Mouse (Mus musculus) retina, embryonic 14.5 days (tissue): ENCODE data around the gene Gm47841.
A peak's percentile ranks its signal among the peaks of the same experiment; 100 is the strongest.

Experiments
- DNase-seq: peaks from one replicate; pipeline ENCODE4 v3.0.0-alpha.2; 2015; ENCODE audit warnings: low spot score

The Gm47841 gene

GRCm38 (mm10) chr15:101047194-101047555, at the start of gene Gm47841:
TSS of gene Gm47841 (minus strand) at chr15:101047397.
- DNase-seq = no peak

- no peak for DNase-seq
Observed at GRCm38 (mm10) chr15:101095392-101095791, 48.2 kb upstream of the Gm47841 start.

- peak; percentile 24 for DNase-seq
Observed at GRCm38 (mm10) chr15:101094979-101095378, 47.8 kb upstream of the Gm47841 start.

- no peak for DNase-seq
Observed at GRCm38 (mm10) chr15:101093988-101094387, 46.8 kb upstream of the Gm47841 start.

DNA sequence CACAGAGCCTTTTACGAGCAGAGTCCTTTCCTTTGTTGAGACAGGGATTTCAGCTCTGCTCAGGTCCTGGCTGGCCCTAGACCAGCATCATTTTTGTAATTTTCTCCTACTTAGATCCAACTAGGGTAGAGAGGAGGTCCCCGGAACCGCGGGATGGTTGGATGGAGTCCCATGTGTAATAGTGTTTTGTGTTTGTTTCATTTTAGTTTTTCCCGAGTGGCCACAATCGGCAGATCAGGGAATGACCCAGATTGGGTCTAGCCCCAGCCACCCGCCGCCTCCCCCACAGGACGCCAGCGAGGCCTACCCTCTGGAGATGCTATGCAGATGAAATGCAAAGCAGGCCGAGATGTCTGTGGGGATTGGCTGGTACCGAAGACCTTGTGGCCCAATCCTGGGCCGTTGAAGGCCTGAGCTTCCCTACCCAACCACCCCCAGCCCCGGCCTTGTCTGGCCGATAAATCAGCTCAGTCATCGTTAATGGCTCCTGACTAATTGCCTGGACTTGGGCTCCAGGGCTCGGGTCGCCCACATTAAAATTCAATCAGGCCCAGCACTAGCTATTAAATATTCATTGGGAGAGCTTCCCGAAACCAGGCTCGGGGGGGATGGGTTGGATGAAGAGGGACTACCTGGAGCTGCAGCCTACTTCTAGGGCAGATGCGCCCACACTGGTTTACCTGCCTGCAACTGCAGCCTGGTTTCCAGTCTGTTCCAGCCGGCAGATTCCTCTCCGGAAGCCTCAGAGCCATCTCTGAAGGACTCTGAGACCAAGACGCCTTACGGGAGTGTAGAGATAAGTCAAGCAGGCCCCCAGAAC, 45.8 kb upstream of the Gm47841 start:
- DNase-seq = peak; percentile 90

- peak; percentile 66 for DNase-seq
Observed at GRCm38 (mm10) chr15:101092121-101092828, 45.1 kb upstream of the Gm47841 start.

GRCm38 (mm10) chr15:101091551-101091950, 44.4 kb upstream of the Gm47841 start:
- DNase-seq = no peak

GRCm38 (mm10) chr15:101088291-101088690, 41.1 kb upstream of the Gm47841 start:
- DNase-seq = no peak

- no peak for DNase-seq
Observed at GRCm38 (mm10) chr15:101086956-101087355, 39.8 kb upstream of the Gm47841 start.

DNA sequence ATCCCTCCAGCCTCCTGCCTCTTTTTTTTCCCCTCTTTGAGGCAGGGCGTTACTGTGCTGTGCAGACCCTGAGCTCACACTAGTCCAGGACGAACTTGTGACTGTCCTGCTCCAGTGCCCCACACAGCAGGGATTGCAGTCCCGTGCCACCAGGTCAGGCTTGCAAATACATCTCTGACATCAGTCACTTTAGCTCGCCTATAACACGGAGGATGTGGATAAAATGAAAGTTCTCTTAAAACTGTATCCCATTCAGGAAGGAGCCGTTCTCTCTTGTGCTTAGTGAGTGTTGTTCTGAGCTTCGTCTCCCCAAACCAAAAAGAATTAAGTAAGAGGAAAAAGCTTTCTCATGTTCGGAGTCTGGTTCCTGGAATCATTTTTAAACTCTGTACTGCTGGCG, 39.3 kb upstream of the Gm47841 start:
- no peak for DNase-seq

- no peak for DNase-seq
Observed at GRCm38 (mm10) chr15:101084499-101084898, 37.3 kb upstream of the Gm47841 start.

GRCm38 (mm10) chr15:101082236-101082635, 35.0 kb upstream of the Gm47841 start:
- no peak for DNase-seq

DNA sequence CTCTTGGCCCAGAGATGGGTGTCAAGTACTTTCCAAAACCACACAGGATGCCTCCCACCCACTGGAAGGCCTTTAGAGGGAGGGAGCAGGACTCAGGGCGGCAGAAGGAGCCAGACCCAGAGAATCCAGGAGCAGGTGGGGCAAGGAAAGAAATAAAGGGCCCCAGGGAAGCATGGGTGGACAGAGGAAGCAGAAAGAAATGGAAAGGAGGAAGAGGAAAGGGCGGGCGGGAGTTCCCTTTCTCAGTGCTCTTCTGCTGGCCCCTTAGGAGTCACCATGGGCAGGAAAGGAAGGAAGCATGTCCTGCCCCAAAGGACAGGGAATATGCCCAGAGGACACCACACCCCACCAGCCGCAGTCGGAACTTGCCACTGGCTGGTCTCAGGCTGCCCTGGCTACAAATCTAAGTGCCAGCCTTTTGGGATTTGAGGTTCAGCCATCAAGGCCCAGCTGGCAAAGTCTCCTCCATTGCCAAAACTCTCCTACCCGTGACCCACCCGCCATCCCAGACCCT, 33.9 kb upstream of the Gm47841 start:
- DNase-seq = no peak

DNA sequence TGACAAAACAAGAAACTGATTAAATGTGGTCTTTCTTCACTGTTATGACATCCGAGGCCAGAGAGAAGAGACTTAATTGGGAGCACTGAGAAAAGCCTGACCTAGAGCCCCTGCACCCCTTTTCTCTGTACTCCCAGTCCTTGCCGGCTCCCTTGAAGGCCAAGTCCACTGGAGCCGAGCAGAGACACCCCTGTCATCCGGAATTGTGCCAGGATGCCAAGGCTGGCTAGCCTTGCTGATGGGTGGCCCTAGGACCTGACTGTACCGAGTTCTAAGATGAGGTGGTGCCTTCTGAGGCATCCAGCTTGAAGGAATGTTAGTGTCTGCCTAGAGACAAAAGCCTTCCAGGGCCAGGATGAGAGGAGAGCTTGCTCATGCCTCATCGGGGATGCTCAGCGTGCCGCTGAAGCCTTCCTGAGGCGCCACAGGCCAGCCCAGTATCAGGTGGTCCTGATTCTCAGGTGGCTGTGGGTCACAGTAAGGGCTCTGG, 32.9 kb upstream of the Gm47841 start:
- DNase-seq = no peak

GRCm38 (mm10) chr15:101078731-101079156, 31.5 kb upstream of the Gm47841 start:
- peak; percentile 78 for DNase-seq

DNA sequence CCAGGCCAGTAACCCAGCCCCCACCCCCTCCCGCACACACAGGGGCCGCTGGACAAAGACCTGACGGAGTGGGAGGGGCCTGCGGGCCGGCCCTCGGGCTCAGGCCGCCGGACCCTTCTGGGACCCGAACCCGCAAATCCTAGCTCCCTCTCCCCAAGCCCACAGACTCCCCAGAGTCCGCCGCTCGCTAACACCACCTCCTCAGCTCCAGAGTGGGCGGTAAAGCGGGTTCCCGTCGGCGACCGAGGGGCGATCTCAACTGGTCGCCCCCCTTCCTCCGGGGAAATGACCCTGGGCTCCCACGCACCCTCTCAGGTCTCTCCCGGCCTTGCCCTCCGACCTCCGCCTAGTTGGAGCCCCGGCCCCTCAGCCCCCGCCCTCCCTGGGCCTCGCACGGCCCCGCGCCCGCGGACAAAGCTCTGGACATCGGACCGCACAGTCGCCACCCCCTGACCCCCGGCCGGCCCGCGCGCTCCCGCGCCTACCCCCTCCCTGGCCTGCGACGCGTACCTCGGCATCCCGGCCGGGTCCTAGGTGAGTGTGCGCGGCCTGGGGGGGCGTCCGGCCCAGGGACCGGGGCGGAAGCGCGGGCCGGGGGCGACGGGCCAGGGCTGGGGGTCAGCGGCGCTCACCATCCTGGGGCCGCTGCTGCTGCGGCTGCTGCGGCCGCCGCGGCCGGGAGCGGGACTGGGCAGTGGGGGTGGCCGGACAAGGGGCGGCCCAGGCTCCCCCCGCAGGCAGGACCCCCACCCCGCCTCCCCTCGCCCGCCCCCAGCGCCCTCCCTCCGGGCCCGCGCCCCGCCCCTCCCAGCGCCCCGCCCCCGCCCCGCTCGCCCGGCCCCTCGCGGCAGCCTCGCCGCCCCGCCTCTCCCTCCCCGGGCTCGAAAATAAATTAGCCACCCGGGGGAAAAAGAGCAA, 30.9 kb upstream of the Gm47841 start, which contains the start of gene Fignl2:
Gene Fignl2 (minus strand): TSS at position 755 of the 918 bp plus-strand sequence.
- peak; percentile 73 for DNase-seq

DNA sequence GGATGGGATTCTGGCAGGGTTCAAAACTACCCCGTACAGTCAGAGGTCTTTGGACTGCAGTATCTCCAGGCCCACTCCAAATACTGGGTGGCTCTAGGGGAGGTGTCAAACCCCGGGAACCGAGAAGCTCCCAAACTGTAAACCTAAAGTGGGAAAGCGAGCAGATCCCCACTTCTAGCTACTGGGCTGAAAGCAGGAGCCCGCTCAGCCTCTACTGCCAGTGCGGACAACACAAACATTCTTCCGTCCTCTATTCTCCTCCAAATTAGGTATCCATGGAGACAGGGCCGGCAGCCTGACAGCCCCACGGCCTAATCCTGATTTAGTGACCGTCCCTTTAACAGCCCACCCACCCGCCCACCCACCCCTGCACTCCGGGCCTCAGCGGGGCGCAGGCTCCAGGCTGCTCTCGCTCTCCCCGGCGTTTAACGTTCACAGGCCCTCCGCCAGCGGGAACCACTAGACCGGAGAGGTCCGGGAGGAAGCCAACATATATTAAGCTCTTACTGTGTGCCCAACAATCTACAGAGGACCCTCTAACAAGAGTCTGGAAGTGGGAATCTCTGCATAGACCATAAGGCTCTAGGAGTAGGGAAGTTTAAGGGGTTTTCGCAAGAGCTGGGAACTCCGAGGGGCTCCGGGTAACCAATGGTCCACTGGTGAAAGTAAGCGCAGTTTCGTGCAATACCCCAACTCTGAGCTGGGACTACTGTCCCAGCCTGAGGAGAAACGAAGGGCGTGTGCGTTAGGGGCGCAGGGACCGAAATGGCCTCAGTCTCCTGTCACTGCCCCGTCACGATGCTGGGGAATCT, 30.0 kb upstream of the Gm47841 start:
- DNase-seq = peak; percentile 59

- peak; percentile 82 for DNase-seq
Observed at GRCm38 (mm10) chr15:101076071-101077000, 29.1 kb upstream of the Gm47841 start.

- no peak for DNase-seq
Observed at GRCm38 (mm10) chr15:101075656-101076055, 28.5 kb upstream of the Gm47841 start.

DNA sequence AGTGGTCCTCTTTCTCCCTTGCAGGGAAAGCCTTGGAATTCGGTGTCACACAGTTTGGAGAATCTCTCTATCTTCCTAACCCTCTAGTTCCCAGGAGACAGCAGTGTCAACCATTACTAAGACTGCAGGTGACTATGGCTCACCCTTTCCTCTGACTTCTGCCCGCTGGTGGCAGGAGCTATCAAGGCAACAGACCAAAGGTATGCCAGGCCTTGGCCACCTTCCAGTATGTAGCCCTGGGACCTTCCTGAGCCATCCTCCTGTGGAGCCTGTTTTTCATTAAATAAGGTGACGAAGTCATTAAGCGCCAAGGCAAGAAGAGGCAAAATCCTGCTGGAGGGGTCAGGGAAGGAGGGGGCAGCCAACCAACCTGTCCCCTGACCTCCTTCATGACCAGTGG, 28.0 kb upstream of the Gm47841 start:
- DNase-seq = no peak
